Mouse (Mus musculus) G1E (cell line): Measurements from ENCODE around the gene Srrm2. TPM values are rescaled to one million over a fixed set of nuclear protein-coding genes. Genes with fewer than 3 reads are reported as not detected.

Experiments
- ATAC-seq: 2 replicates; pipeline ENCODE4 v1.8.0; 2016; ENCODE audit warnings: mild to moderate bottlenecking; ENCODE audit not compliant: insufficient number of reproducible peaks, poor library complexity, low FRiP score, severe bottlenecking; ENCODE audit errors: extremely low read depth
- DNase-seq: peaks from one replicate; pipeline ENCODE4 v3.0.0; 2012; ENCODE audit warnings: low spot score
- H3K27me3 ChIP-seq: 2 replicates; pipeline ENCODE4 v1.6.1; 2012; ENCODE audit warnings: mild to moderate bottlenecking, low read length, inconsistent platforms; ENCODE audit not compliant: insufficient read depth
- H3K36me3 ChIP-seq: replicated peaks from 2 replicates; pipeline ENCODE3; 2012; ENCODE audit warnings: mild to moderate bottlenecking, inconsistent platforms
- H3K4me1 ChIP-seq: 2 replicates; pipeline ENCODE4 v1.6.1; 2012; ENCODE audit warnings: low read depth, low read length, inconsistent platforms, mixed read lengths; ENCODE audit not compliant: insufficient read depth
- H3K4me3 ChIP-seq: 2 replicates; pipeline ENCODE4 v1.5.1; 2012; ENCODE audit warnings: low read depth, mild to moderate bottlenecking, inconsistent platforms, low read length, moderate library complexity, mixed read lengths
- H3K9me3 ChIP-seq: replicated peaks from 2 replicates; pipeline ENCODE4 v1.6.1; 2012; ENCODE audit warnings: inconsistent platforms
- CTCF ChIP-seq: IDR thresholded peaks from 2 replicates; pipeline ENCODE4 v1.5.1; 2012; ENCODE audit warnings: low read depth, low read length, inconsistent platforms, mixed read lengths
- GATA1 ChIP-seq: IDR thresholded peaks from 2 replicates; pipeline ENCODE4 v1.6.1; 2012; ENCODE audit warnings: borderline replicate concordance, low read length, inconsistent platforms, mixed read lengths
- GATA2 ChIP-seq: IDR thresholded peaks from 2 replicates; pipeline ENCODE4 v1.6.1; 2012; ENCODE audit warnings: low read depth, low read length, inconsistent platforms, borderline replicate concordance
- POLR2AphosphoS5 ChIP-seq: IDR thresholded peaks from 2 replicates; pipeline ENCODE4 v1.6.1; 2012; ENCODE audit warnings: low read depth, low read length, inconsistent platforms; ENCODE audit not compliant: insufficient replicate concordance
- TAL1 ChIP-seq: conservative IDR thresholded peaks from 2 replicates; pipeline ENCODE4 v1.6.1; 2012; ENCODE audit warnings: low read depth, low read length, inconsistent platforms, mixed read lengths
- polyA plus RNA-seq: library from polyadenylated mRNA; stranded (reverse); fragments of >175 nt; gene quantifications from 2 replicates; pipeline ENCODE4 v1.2.3, GENCODE M21; 2012
- total RNA-seq, 2 experiments: library from RNA; stranded (forward) in 1 of 2; stranded (reverse) in 1 of 2; fragments of 200-1000 nt in 1 of 2; fragments of >200 nt in 1 of 2; fragmentation: Nextera tagmentation in 1 of 2; gene quantifications; 2 replicates each; pipeline ENCODE4 v1.2.3; 2014 to 2017

Srrm2 gene
- total and polyA plus RNA-seq, 3 experiments, result 86.7 to 1,150 (median 329) TPM

DNA sequence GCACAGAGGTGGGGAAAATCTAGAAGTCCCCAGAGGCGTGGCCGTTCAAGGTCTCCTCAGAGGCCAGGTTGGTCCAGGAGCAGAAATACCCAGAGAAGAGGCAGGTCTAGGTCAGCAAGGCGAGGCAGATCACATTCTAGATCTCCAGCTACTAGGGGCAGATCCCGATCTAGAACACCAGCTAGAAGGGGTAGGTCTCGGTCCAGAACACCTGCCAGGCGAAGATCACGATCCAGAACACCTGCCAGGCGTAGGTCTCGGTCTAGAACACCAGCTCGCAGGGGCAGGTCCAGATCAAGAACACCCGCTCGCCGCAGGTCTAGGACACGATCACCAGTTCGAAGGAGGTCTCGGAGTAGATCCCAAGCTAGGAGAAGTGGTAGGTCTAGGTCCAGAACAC, 25.3 kb downstream of the Srrm2 start:
- no peak for TF ChIP-seq POLR2AphosphoS5
- TF ChIP-seq GATA2, result no peak
- no peak for TF ChIP-seq GATA1
- TF ChIP-seq CTCF, result no peak
- no peak for TF ChIP-seq TAL1
- peaks cover 3% of the 10 kb centered on the region; the same call in 1 of the 2 replicates for H3K27me3 ChIP-seq
- peaks cover 15% of the 10 kb centered on the region for H3K4me1 ChIP-seq
- no peak overlapping the region; the same call in 1 of the 2 replicates for H3K4me3 ChIP-seq
- peaks cover 55% of the 10 kb centered on the region for H3K9me3 ChIP-seq
- ATAC-seq, result no peak
- DNase-seq, result no peak
- peaks cover 98% of the 10 kb centered on the region for H3K36me3 ChIP-seq

DNA sequence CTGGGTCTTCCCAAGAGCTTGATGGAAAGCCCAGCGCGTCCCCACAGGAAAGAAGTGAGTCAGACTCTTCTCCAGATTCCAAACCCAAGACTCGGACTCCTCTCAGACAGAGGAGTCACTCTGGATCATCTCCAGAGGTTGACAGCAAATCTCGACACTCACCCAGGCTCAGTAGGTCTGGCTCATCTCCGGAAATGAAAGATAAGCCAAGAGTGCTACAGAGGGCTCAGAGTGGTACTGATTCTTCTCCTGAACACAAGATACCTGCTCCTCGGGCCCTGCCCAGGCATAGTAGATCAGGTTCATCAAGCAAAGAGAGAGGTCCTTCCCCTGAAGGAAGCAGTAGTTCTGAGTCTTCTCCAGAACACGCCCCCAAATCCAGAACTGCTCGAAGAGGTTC, 28.2 kb downstream of the Srrm2 start:
- DNase-seq, result no peak
- H3K9me3 ChIP-seq, result peaks cover 59% of the 10 kb centered on the region

DNA sequence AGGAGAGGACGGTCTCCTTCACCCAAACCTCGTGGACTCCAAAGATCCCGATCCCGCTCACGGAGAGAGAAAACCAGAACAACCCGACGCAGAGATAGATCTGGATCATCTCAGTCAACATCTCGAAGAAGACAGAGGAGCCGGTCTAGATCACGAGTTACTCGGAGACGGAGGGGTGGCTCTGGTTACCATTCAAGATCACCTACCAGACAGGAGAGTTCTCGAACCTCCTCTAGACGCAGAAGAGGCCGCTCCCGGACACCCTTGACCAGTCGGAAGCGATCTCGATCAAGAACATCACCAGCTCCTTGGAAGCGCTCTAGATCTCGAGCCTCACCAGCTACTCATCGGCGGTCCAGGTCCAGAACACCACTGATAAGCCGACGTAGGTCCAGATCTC, 28.9 kb downstream of the Srrm2 start:
- no peak for TF ChIP-seq CTCF
- TF ChIP-seq GATA2, result no peak
- TF ChIP-seq GATA1, result no peak
- no peak for TF ChIP-seq POLR2AphosphoS5
- no peak for TF ChIP-seq TAL1
- Histone ChIP-seq H3K27me3 (peaks cover 3% of the 10 kb centered on the region; the same call in 1 of the 2 replicates), H3K36me3 (peaks cover 100% of the 10 kb centered on the region), H3K4me1 (peaks cover 46% of the 10 kb centered on the region), H3K4me3 (no peak overlapping the region; the same call in 1 of the 2 replicates), H3K9me3 (peaks cover 59% of the 10 kb centered on the region)
- ATAC-seq (no peak), DNase-seq (no peak)

More for the DNA sequence above, 28.2 kb downstream of the Srrm2 start:
- H3K27me3 ChIP-seq, result peaks cover 3% of the 10 kb centered on the region; the same call in 1 of the 2 replicates
- H3K36me3 ChIP-seq, result peaks cover 100% of the 10 kb centered on the region
- TF ChIP-seq POLR2AphosphoS5 (no peak), GATA1 (no peak), CTCF (no peak), TAL1 (no peak), GATA2 (no peak)
- no peak for ATAC-seq
- H3K4me1 ChIP-seq, result peaks cover 42% of the 10 kb centered on the region
- no peak overlapping the region for H3K4me3 ChIP-seq

DNA sequence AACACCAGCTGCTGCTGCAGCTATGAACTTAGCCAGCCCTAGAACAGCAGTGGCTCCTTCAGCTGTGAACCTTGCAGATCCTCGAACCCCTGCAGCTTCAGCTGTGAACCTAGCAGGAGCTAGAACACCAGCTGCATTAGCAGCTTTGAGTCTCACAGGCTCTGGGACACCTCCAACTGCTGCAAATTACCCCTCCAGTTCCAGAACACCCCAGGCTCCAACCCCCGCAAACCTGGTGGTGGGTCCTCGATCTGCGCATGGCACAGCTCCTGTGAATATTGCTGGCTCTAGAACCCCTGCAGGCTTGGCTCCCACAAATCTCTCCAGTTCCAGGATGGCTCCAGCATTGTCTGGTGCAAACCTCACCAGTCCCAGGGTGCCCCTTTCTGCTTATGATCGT, 30.4 kb downstream of the Srrm2 start:
- H3K36me3 ChIP-seq, result peaks cover 99% of the 10 kb centered on the region
- H3K9me3 ChIP-seq, result peaks cover 50% of the 10 kb centered on the region
- TF ChIP-seq CTCF (no peak), GATA1 (no peak), POLR2AphosphoS5 (no peak), GATA2 (no peak), TAL1 (no peak)

DNA sequence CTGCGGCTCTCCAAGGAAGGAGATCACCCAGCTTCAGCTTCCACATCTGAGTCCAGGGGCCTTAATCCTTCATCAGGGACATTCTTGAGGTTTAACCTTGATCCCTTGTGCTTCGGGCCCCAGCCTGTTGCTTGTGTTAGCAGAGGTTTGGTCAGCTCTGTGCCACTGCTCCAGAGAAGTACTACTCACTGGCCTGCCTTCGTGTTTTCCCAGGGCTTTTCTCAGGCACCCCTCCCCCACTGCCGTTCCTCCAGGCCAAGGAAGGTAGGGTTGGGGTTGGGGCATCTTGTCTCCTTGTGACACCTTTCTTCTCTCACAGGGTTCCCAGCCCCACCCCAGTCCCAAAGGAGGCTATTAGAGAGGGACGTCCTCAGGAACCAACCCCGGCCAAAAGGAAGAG, 31.8 kb downstream of the Srrm2 start:
- ATAC-seq (no peak), DNase-seq (no peak)
- peaks cover 99% of the 10 kb centered on the region for H3K36me3 ChIP-seq
- H3K4me3 ChIP-seq, result no peak overlapping the region
- peaks cover 64% of the 10 kb centered on the region for H3K4me1 ChIP-seq
- no peak for TF ChIP-seq TAL1
- no peak for TF ChIP-seq POLR2AphosphoS5
- no peak for TF ChIP-seq GATA1
- H3K27me3 ChIP-seq, result peaks cover 3% of the 10 kb centered on the region; the same call in 1 of the 2 replicates
- H3K9me3 ChIP-seq, result peaks cover 37% of the 10 kb centered on the region

More for the DNA sequence above, 30.4 kb downstream of the Srrm2 start:
- DNase-seq, result no peak
- H3K27me3 ChIP-seq, result peaks cover 3% of the 10 kb centered on the region; the same call in 1 of the 2 replicates
- ATAC-seq, result no peak; the same call in 1 of the 2 replicates
- peaks cover 56% of the 10 kb centered on the region for H3K4me1 ChIP-seq
- H3K4me3 ChIP-seq, result no peak overlapping the region; the same call in 1 of the 2 replicates

DNA sequence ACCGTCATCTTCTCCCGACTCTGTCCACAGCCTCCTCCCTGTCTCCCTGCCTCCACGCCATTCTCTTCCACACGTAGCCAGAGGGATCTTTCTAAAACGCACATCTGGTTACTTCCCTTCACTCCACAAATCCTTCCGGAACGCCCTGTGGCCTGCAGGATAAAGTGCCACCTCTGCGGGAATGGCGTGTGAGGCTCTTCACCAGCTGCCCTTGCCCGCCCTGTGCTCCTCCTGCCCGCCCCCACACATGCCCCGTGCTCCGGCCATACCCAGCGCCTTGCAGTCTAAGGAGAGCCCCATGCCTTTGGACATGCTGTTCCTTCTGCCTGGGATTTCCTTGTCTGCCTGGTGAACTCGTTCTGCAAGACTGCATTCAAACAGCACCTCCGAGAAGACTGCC, 32.7 kb downstream of the Srrm2 start:
- TF ChIP-seq CTCF (no peak), GATA1 (no peak), GATA2 (no peak), TAL1 (no peak), POLR2AphosphoS5 (0 out of 2 replicates have a peak, but pooled peaks have one; percentile 32)
- peaks cover 70% of the 10 kb centered on the region for H3K4me1 ChIP-seq
- H3K36me3 ChIP-seq, result peaks cover 96% of the 10 kb centered on the region
- ATAC-seq (no peak), DNase-seq (no peak)
- H3K4me3 ChIP-seq, result no peak overlapping the region
- H3K9me3 ChIP-seq, result peaks cover 30% of the 10 kb centered on the region
- peaks cover 3% of the 10 kb centered on the region; the same call in 1 of the 2 replicates for H3K27me3 ChIP-seq
